Mouse (Mus musculus) cortical plate, adult 2 months (tissue): ENCODE results near the gene Mmel1.

Experiments used
- CTCF ChIP-seq: fragments of 200-500 bp; IDR thresholded peaks from 2 replicates; pipeline ENCODE4 v1.5.1; 2011; ENCODE audit warnings: mild to moderate bottlenecking, control low read depth, low read length; ENCODE audit not compliant: insufficient read depth; ENCODE audit errors: extremely low read depth
- POLR2A ChIP-seq: fragments of 200-500 bp; IDR thresholded peaks from 2 replicates; pipeline ENCODE4 v1.6.1; 2011; ENCODE audit warnings: mild to moderate bottlenecking, low read length, control low read depth; ENCODE audit not compliant: insufficient read depth; ENCODE audit errors: extremely low read depth

GRCm38 (mm10) chr4:154864271-154864771 is 5.1 kb upstream of the Mmel1 start:
- TF ChIP-seq CTCF (peak; percentile 43), POLR2A (peak; percentile 60; the same call in 1 of the 2 replicates)
